Mouse (Mus musculus) gastrocnemius, postnatal 36 days (tissue): Measurements from ENCODE around the gene Cdkn1b. TPM values are rescaled to one million over a fixed set of nuclear protein-coding genes. Genes with fewer than 3 reads are reported as not detected.
A peak's percentile ranks its signal among the peaks of the same experiment; 100 is the strongest.

Experiments used
- DNase-seq, 2 experiments: peaks; one replicate each; pipeline ENCODE4 v3.0.0; 2022
- intact Hi-C: fragments of 180-260 bp; cut with DNase I; formaldehyde crosslinking; loops from one replicate; pipeline ENCODE4 v1.15.1; 2025
- total RNA-seq, 2 experiments: library from RNA; stranded (reverse); gene quantifications; 2 replicates each; pipeline ENCODE4 v1.2.3; 2021

The Cdkn1b gene
- total RNA-seq, 2 experiments from 2014 or later, result 35.3 to 39.5 TPM

DNA sequence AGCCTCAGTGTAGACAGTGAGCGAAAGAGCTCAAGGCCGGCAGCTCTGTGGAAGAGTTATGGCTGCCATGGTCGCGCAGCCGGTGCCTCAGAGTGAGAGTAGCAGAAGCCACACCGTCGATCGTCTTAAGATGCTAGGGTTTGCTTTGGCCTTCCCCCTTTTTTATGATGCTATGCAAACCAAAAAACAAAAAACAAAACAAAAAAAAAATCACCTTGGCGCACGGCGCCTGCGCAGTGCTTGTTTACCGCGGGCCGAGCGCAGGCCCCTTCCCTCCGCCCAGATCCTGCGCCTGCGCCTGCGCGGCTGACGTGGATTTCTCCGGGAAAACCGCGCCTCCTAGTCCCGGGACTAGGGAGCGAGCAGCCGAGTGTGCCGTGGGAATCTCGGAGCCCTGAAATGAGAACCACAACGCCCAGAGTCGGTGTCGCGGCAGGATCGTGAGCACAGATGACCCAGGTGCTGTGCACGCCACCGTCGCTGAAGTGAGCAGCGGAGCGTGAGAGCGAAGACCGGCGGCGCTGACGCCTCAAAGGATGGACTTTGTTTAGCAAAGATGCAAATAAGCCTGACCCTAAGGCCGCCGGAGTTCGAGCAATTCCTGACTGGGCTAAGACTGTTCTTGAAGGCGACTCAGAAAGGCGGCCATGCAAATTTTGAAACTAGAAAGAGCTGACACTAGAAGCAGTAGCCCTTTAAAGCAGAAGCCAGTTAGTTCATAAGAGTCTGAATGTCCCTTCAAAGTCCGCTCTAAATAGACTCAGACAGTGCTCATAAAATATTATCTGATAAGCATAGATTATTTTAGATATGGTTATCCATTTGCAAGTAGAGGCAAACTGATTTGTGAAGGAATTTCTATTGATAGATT is 21.9 kb upstream of the Cdkn1b start, which contains the start of gene Gpr19:
Gpr19 (minus strand) TSS at position 484 of the 871 bp plus-strand sequence.
- DNase-seq, result peak; percentile 88
- intact Hi-C loops, result no loop called here

DNA sequence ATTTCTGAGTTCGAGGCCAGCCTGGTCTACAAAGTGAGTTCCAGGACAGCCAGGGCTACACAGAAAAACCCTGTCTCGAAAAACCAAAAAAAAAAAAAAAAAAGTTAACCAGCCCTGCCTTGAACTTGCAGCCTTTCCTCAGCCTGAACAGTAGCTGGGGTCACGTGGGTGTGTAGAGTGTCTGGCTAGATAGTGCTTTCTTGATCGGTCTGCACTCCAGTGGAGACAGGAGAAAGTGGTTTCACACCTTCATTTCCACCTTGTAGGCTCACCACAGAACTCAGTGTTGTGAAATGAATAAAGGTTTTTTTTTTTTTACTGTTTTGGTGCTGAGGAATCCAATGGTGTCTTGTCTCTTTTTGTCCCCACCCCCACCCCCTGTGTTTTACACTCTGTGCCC is 16.8 kb upstream of the Cdkn1b start:
- intact Hi-C loops, result loop anchor here (2.0 kb wide), 1 partner anchor 13 kb away; no protein-coding TSS in a partner anchor
- DNase-seq, result no peak

GRCm38 (mm10) chr6:134903891-134904884 is 16.0 kb upstream of the Cdkn1b start:
- DNase-seq, result no peak
- intact Hi-C loops, result loop anchor here (2.0 kb wide), 1 partner anchor 13 kb away; no protein-coding TSS in a partner anchor

GRCm38 (mm10) chr6:134905811-134906210 is 14.4 kb upstream of the Cdkn1b start:
- no peak for DNase-seq
- intact Hi-C loops, result no loop called here

DNA sequence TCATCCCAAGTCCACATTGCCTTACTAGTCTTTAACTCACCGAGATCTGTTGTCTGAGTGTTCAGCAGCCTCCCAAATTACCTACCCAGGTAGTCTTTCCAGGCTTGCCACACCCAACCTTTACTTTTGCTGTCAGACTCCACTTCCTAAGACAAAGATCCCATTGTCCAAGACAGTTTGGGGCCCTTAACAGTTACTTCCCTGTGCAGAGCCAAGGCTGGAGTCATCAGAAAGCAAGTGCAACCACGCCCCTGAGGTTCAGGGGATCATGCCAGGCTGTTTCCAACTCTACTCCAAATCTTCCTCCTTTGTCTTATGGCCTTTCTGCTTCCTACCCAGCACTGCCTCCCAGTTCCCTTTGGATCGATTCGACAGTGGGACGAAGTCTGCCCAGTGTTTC is 5.7 kb upstream of the Cdkn1b start:
- intact Hi-C loops, result no loop called here
- DNase-seq, result no peak

GRCm38 (mm10) chr6:134916641-134917040 is 3.6 kb upstream of the Cdkn1b start:
- intact Hi-C loops, result loop anchor here (2.0 kb wide), 1 partner anchor 14 kb away; no protein-coding TSS in a partner anchor
- peak in 1 of 2 experiments; percentile 32 for DNase-seq

GRCm38 (mm10) chr6:134917087-134917486 is 3.1 kb upstream of the Cdkn1b start:
- intact Hi-C loops, result loop anchor here (2.0 kb wide), 1 partner anchor 14 kb away; no protein-coding TSS in a partner anchor
- DNase-seq, result peak; percentile 41 to 56

- no peak for DNase-seq
- intact Hi-C loops, result no loop called here
Observed at GRCm38 (mm10) chr6:134918769-134919168, 1.4 kb upstream of the Cdkn1b start.

DNA sequence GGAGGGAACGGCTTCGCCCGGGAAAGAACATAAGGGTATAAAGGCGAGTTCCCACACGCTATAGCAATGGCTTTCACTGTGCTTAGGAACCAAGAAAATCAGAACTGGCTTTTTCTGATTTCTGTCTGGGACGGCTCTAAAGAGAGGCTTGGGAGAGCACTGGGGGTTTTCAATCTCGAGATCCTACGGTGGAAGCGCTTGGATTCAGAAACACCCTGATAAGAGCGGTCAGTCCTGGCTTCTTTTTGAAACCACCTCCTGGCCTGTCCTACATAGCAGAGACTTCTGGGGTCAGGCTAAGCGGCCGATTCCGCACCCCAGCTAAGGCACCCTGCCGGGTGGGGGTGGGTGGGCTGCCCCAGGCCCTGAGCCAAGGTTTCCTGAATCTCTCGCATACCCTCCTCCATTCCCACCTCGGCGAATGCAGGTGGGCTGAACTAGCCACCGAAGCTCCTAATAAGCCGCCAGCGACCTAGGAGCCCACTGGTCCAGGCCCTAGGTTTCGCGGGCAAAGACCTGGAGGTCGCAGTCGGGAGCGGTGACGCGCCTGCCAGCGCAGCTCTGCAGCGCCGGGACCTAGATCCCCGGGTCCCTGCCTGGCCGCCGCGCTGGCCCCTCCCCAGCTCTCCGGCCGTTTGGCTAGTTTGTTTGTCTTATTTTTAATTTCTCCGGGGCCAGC is 551 bp upstream of the Cdkn1b start:
- intact Hi-C loops, result no loop called here
- no peak for DNase-seq

- DNase-seq, result peak in 1 of 2 experiments; percentile 44
Observed at GRCm38 (mm10) chr6:134921014-134921694, 953 bp downstream of the Cdkn1b start.

DNA sequence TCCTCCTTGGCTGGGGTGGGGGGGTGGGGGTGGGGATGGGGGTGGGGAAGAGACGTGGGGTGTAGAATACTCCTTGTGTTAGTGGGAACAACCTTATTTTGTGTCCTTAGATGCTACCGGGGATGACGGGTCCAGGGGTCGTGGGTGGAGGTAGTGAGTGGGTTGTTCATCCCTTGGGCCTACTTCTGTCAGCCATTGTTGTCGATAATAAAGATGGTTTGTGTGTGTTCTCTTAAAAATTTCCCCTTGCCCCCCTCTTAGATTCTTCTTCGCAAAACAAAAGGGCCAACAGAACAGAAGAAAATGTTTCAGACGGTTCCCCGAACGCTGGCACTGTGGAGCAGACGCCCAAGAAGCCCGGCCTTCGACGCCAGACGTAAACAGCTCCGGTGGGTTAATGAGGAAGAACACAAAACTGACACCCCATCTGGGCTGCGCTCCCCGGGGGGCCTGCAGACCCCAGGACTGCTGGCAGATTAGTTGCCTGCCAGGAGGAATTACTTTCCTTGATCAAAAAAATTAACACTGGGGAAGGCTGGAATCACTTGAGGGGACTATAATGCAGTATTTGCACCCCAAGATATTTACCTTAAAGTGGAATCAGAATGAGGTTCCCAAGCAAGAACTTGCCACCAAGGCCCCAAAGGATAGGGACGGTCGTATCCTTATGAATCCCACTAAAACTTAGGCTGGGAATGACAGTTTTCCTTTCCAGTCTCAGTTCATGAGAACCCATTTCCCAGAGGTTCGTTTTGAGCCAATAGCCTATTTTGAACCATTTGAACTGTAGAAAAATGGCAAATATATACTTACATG is 1.7 kb downstream of the Cdkn1b start:
- intact Hi-C loops, result no loop called here
- DNase-seq, result no peak

More at GRCm38 (mm10) chr6:134921014-134921694, 953 bp downstream of the Cdkn1b start:
- intact Hi-C loops, result no loop called here

GRCm38 (mm10) chr6:134922511-134923195 is 2.5 kb downstream of the Cdkn1b start:
- intact Hi-C loops, result no loop called here
- DNase-seq, result no peak

- intact Hi-C loops, result no loop called here
Observed at GRCm38 (mm10) chr6:134923670-134924069, 3.5 kb downstream of the Cdkn1b start.

GRCm38 (mm10) chr6:134924262-134924661 is 4.1 kb downstream of the Cdkn1b start:
- intact Hi-C loops, result no loop called here
- DNase-seq, result no peak

More at GRCm38 (mm10) chr6:134923670-134924069, 3.5 kb downstream of the Cdkn1b start:
- no peak for DNase-seq

DNA sequence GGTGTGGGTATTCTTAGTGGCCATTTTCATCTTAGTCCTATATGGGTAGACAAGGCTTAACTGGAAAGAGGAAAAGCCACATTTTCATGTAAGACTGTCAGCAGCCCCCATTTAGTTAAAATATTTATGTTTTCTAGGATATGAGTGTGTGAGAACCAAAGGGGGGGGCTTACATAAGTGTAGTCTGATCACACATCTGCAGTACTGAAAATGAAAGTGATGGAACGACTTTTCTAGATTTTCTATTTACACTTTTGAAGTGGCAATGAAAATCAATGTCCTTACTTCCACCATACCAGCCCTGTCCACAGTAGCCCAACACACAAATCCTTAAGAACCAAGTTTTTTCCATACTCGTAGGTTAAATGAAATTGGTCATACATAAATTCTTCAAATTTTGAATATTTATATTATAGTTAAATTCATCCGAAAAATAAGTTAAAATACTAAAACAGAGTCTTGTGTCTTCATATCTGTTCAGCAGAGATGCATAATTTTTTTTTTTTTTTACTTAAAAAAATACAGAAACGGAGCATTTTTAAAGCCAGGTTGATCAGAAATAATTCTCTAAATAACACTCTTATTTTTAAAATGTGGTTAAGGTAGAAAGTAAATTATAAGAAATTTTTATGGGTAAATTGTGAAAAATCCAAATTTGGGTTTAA is 5.6 kb downstream of the Cdkn1b start:
- intact Hi-C loops, result no loop called here
- no peak for DNase-seq

DNA sequence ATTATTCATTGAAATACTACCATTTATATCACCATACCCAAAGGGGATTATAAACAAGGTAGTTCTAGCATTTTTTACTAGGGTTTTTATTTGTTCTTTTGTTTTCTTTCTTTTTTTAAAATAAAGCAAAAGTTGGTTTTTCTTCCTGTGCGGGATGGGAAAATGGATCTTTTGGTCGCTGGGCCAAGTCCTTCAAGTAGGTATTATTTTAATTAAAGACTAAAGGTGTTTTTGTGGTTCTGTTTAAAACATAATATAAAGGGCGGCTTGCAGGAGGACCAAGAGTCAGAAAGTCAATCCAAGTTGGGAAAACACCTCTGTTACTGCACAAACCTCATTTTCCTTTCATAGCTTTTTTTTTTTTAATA is 6.1 kb downstream of the Cdkn1b start:
- no peak for DNase-seq
- intact Hi-C loops, result no loop called here

- peak in 1 of 2 experiments; percentile 70 for DNase-seq
- intact Hi-C loops, result no loop called here
Observed at GRCm38 (mm10) chr6:134926803-134927594, 6.8 kb downstream of the Cdkn1b start.
